Mouse (Mus musculus) granulocyte monocyte progenitor cell, adult 5-6 weeks (primary cell): ENCODE results near the gene Rgs6. TPM values are rescaled to one million over a fixed set of nuclear protein-coding genes. Genes with fewer than 3 reads are reported as not detected.

Experiments
- ATAC-seq: replicated peaks from 2 replicates; pipeline ENCODE4 v1.8.0; 2016; ENCODE audit warnings: mild to moderate bottlenecking, moderate TSS enrichment, inconsistent platforms; ENCODE audit not compliant: poor library complexity, severe bottlenecking
- total RNA-seq, 2 experiments: library from RNA; stranded (forward) in 1 of 2; stranded (reverse) in 1 of 2; fragments of 200-712, 200-1000 nt in 1 of 2; fragments of >200 nt in 1 of 2; fragmentation: Nextera tagmentation in 1 of 2; gene quantifications; 2 replicates each; pipeline ENCODE4 v1.2.3; 2014 to 2017

Rgs6 gene
- total RNA-seq, 2 experiments from 2014 or later, result not detected

GRCm38 (mm10) chr12:82640441-82640840 is 52.3 kb downstream of the Rgs6 start:
- no peak for ATAC-seq

DNA sequence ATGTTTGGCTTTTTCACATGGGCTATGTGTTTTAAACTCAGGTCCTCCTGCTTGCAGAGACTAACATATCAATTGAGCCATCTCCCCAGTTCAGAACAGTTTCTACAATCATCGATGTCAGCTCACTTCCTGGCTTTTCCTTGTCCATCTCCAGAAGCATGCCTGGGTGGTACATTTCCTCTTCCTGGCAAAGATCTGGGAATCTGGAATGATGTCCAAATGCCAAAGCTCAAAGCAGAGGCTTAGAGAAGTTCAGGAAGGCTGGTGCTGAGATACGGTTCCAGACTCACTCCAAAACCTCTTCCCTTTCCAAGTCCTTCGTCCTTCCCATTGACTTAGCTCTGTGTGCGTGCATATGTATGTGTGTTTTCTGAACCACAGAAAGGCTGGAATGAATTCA is 59.8 kb downstream of the Rgs6 start:
- no peak for ATAC-seq

- no peak for ATAC-seq
These were observed 61.9 kb downstream of the Rgs6 start for GRCm38 (mm10) chr12:82649991-82650390.

GRCm38 (mm10) chr12:82664598-82664997 is 76.5 kb downstream of the Rgs6 start:
- no peak for ATAC-seq

DNA sequence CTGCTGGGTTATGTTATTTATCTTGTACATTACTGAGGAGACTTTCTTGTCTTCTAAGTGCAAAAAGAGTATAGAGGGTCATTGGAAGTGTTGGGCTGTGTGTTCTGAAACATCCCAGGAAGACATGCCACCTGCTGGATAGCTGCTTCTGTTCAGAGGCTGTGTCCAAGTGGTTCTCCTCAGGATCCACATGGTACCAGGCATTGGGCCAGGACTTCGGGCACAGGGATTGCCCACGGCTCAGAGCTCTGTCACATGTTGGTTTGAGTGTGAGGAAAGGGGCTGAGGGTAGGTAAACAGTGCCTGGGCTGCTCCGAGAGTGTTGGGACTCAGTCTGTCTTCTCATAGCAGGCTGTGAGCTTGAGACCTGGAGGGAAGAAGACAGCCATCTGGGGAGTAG is 79.3 kb downstream of the Rgs6 start:
- no peak for ATAC-seq

- no peak for ATAC-seq
These were observed 82.2 kb downstream of the Rgs6 start for GRCm38 (mm10) chr12:82670201-82670737.

GRCm38 (mm10) chr12:82671591-82671990 is 83.5 kb downstream of the Rgs6 start:
- ATAC-seq, result no peak

- no peak for ATAC-seq
These were observed 87.0 kb downstream of the Rgs6 start for GRCm38 (mm10) chr12:82675137-82675536.

DNA sequence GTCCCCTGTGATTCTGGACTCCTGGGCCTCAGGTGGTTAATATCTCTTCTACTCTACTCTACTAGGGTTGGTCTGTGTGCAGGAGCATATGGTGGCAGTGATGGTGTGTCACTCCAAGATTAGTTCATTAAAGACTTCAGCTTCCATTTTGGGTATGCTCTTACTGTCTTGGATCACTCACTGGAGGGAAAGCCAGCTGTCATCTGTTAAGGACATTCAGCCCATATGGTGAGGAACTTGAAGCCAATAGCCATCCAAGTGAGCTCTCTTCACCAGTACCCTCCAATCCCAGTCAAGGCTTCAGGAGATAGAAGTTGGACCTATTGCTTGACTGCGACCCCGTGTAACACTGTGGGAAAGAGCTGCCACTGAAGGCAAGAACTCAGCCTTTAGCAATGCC is 98.9 kb downstream of the Rgs6 start:
- ATAC-seq, result no peak

DNA sequence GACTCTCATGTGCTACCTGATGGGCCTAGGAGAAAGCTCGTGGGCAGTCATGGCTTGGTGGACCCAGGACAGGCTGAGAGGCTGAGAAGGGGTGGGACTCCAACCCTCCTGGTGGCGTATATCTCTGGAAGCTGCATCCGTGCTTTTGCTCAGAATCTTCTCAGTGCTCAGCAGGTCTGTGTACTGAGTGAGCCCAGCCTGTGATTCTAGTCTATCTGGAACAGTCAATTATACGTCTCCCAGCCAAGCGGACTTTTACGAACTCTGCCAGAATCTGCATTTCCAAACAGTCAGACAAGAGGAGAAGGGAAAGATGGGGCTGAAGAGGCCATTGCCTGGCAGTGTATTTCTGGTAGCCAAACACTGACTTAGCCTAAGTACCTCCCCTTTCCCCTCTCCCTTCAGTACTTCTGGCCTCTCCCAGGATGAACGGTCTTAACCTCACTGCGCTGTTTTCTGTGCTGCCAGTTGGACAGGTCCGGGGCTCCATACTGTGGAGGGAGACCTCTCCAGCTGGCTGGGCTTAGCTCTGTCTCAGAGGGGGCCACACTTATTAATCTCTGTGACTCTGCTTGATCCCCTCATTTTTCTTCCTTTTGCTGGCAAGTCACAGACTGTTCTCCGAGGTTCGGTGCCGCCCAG is 110.9 kb downstream of the Rgs6 start:
- no peak for ATAC-seq

- no peak for ATAC-seq
These were observed 111.4 kb downstream of the Rgs6 start for GRCm38 (mm10) chr12:82699528-82699905.

DNA sequence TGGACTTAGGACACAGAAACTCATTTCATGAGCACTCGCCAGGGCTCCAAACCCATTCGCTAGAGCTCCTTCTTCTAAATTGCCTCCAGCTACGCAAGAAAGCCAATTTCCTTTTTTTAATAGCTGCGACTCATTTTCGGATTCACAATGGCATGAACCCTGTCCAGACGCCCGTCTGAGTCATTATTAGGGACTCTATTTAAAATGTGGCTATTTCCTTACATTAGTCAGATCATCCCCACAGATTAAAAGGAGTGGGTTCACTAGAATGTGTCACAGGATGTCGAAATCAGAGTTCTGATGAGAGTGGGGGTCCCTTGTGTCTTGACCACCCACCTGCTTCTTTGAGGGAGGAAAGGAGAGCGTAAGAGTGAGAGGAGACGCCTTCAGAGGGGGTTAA is 112.1 kb downstream of the Rgs6 start:
- ATAC-seq, result no peak

- ATAC-seq, result no peak; the same call in 1 of the 2 replicates
These were observed 112.7 kb downstream of the Rgs6 start for GRCm38 (mm10) chr12:82700840-82701239.

GRCm38 (mm10) chr12:82701359-82701758 is 113.3 kb downstream of the Rgs6 start:
- no peak for ATAC-seq

- no peak for ATAC-seq
These were observed 122.3 kb downstream of the Rgs6 start for GRCm38 (mm10) chr12:82710376-82710775.

- no peak for ATAC-seq
These were observed 126.2 kb downstream of the Rgs6 start for GRCm38 (mm10) chr12:82714284-82714683.

DNA sequence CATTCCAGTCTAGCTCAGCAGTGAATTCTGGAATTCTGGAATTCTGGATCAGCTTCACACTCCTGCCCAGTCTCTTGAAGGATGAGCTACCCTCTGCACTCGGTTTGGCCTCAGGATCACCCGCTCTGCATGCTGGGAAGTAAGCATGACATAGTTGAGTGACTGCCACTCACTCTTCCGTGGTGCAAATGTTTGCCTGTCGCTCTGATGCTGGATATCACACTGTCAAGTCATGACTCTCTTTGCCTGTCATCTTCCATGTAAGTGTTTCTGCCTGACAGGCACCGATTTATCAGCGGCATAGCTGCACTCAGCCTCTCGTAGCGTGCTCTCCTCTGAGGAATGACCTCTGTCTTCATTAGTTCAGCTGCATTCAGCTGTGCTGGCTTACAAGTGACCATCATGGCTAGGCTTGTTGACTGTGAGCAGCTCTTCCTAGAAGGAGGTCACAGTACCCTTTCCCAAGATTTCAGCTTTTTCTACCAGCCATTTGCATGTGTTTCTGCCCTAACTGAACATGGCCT is 135.0 kb downstream of the Rgs6 start:
- ATAC-seq, result no peak

GRCm38 (mm10) chr12:82726255-82726654 is 138.2 kb downstream of the Rgs6 start:
- ATAC-seq, result no peak

DNA sequence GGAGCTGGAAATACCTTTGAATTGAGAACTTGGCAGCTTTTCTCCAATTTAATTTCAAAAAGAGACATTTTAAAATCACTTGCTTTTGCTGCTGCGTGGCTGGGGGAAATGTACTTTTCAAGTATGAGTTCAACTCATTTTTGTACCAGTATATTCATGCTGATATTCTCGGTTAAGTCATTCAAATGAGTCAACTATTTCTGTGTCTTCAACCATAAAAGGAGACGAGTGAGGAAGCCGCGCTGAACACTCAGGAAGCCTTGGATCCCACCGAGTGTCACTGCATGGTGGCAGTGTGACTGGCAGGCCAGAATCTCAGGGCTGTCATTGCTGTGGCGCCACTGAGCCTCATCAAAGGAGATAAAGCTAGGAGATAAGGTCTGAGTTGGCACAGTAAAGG is 143.5 kb downstream of the Rgs6 start:
- no peak for ATAC-seq

GRCm38 (mm10) chr12:82742955-82743354 is 154.9 kb downstream of the Rgs6 start:
- ATAC-seq, result no peak

GRCm38 (mm10) chr12:82744026-82744425 is 155.9 kb downstream of the Rgs6 start:
- ATAC-seq, result no peak

GRCm38 (mm10) chr12:82744826-82745225 is 156.7 kb downstream of the Rgs6 start:
- ATAC-seq, result no peak
